Mouse (Mus musculus) small intestine, adult 2 months (tissue): Measurements from ENCODE around the gene Il15.

Experiments used
- CTCF ChIP-seq: fragments of 200-500 bp; IDR thresholded peaks from 2 replicates; pipeline ENCODE4 v1.5.1; 2012; ENCODE audit warnings: low read depth, mild to moderate bottlenecking, control low read depth, inconsistent platforms, low read length, moderate library complexity, mixed read lengths; ENCODE audit not compliant: insufficient replicate concordance, insufficient read length; ENCODE audit errors: extremely low read depth
- POLR2A ChIP-seq: fragments of 200-500 bp; IDR thresholded peaks from 2 replicates; pipeline ENCODE4 v1.6.1; 2012; ENCODE audit warnings: low read depth, mild to moderate bottlenecking, control low read depth, inconsistent platforms, low read length, moderate library complexity

- TF ChIP-seq POLR2A (no peak), CTCF (no peak)
Observed at GRCm38 (mm10) chr8:82317446-82317845, 85.6 kb downstream of the Il15 start.
